Mouse (Mus musculus) left cerebral cortex, adult 8-10 months (tissue): ENCODE measurements around the gene Osbpl7. TPM values are rescaled to one million over a fixed set of nuclear protein-coding genes. Genes with fewer than 3 reads are reported as not detected.

Experiments used
- DNase-seq, 2 experiments: peaks; one replicate each; pipeline ENCODE4 v3.0.0; 2022; ENCODE audit warnings: low spot score in 2 of 2
- total RNA-seq, 4 experiments: library from RNA; stranded (reverse); gene quantifications; 2 replicates each; pipeline ENCODE4 v1.2.4; 2022

Osbpl7 gene
- 10 to 100 TPM; 14.1 to 19.1 (median 15.4) TPM for total RNA-seq

DNA sequence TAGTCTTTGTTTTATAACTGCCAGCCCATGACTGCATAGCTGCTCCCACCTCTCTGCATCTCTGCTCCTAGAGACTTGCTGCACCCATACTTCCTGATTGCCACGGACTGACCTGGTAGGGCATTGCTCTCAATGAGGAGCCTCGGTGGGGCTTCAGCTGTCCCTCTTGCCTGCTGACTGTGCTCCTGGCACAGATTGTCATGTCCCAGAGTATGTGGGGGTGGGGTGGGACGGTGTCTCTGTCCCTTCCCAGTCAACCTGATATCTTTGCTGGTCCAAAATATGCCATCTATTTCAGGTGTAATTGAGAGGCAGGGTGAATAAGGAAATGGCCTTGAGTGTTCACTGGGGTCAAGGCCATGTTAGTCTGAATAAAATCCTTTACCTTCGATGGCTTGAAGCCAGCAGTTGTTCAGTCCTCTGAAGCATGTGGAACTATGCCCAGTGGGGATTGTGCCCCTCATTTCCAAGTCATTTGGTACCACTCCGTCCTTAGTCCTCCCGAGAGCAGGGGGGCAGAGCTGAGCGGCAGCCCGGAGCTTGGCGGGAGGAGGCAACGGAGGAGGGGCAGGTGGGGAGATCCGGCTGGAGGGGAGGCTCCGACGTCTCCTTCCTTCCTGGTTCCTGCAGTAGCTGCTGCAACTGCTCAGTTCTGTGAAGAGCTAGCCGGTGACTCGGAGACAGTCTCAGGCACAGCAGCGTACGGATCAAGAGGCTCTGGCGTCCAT is at the start of gene Osbpl7:
Gene Osbpl7, plus strand, starts transcription at position 413 of the 728 bp plus-strand sequence.
- DNase-seq = peak; percentile 39 to 70

GRCm38 (mm10) chr11:97003170-97003569 is 47.3 kb upstream of the Osbpl7 start:
- no peak for DNase-seq

- DNase-seq = no peak
Observed at GRCm38 (mm10) chr11:97007093-97007794, 43.2 kb upstream of the Osbpl7 start.

GRCm38 (mm10) chr11:97009198-97009790 is 41.1 kb upstream of the Osbpl7 start:
- DNase-seq = no peak

DNA sequence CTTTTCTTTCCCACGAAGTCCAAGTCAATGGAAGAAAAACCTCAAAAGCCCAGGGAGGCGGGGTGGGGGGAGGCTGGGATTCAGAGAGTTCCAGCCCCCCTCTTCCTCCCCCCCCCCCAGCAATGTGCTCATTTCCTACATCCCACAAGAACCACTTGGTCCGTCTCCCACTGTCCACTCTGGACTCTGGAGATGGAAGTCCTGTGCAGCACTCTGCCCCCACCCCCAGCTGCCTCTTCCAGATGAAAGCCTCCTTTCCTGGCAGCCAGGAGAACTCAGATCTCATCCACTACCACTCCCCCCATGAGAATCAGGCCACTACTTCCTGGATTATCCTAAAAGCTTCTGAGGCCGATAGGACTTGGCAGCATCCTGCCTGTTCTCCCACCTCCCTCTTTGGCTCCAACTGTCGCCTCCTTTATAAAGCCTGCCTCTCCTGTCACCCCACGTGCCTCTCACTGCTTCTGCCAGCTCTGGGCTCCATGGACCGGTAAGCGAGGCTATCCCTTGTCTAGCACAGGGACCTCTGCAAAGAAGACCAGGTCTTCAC is 37.2 kb upstream of the Osbpl7 start, which contains the start of gene Sp6:
Gene Sp6, plus strand, starts transcription at position 274 of the 550 bp plus-strand sequence.
- no peak for DNase-seq

DNA sequence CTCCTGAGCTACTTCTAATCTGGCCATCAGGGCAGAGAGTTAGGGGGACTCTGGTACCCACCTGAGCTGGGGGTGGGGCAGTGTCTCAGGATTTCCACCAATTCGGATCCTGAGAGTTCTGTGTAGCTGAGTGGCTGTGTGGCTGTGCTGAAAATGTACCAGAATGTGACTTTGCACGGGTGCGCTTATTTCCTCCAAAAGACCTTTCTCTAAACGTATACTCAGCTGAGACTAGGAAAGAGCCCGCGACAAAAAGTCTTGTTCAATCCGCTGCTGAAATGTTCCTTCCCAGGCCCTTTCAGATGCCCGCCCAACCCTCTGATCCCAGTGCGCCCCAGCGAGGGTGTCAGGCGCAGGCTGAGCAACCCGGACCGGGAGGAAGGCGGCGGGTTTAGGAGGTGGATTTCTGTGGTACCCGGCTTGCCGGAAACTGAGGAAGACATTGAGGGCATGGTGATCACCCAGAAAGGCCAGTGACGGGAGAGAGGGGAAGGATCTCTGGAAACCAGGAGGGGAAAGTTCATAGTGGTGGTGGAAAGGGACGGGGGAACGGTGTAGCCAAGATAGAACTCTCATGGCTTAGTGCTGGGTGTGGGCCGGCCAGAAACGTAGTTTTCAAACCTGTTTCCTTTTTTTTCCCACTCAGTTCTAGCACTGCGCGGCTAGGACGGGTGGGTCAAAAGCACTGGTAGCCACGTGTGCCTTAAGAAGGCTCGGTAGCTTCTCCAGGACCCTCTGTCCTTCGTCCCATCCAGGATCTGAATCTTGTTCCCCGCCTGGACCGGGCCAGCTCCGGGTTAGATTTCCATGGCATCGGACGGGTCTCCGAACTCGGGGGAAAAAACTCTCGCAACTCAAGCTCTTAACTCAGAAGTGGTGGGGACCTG is 32.5 kb upstream of the Osbpl7 start:
- no peak for DNase-seq

DNA sequence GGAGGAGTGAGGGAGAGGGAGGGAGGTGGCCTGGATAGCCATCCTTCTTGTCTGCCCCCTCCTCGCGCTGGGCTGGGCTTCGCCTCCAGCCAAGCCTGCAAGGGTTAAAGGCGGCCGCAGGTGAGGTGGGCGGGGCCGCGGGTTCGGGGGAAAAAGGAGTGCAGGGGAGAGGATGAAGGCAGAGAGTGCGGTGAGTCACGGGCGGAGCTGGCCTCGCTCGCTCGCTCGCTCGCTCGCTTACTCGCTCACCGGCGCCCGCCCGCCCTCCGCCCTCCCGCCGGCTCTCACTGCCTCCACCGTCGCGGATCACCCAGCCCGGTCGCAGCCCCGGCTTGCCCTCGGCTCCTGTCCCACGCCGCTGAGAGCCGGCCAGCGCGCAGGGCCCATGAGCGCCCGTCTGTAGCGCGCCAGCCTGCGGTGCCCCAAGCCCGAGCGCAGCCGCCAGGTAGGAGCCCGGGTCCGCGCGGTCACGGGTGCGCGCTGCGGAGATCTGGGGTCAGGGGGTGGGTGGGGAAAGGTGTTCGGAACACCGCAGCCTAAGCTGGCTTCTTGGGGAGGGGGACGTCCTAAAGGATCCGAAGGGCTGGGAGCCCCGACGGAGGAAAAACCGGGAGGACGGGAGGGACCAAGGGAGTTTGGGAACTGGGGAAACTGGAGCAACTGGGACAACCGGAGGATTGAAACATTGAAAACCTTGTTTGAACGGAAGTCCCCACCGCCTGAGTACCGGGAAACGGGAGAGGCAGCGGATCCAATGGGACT is 31.7 kb upstream of the Osbpl7 start:
- DNase-seq = no peak

DNA sequence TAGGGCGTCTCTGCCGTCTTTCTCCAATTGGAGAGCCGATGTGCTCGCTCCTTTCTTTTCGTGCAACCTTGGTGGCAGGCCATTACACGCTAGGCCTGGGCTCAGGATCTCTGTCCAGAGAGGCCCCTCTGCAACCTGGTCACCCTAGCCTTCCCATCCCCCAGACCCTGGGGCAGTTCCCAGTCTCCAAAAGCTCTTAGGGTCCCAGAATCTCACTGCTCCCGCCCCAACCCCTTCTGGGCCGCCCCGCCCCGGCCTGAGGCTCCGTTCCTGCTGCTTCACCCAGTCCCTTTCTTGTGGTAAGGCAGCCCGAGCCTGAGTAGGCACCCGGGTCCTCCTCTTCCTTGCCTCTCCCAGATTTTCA is 31.1 kb upstream of the Osbpl7 start:
- DNase-seq = no peak

DNA sequence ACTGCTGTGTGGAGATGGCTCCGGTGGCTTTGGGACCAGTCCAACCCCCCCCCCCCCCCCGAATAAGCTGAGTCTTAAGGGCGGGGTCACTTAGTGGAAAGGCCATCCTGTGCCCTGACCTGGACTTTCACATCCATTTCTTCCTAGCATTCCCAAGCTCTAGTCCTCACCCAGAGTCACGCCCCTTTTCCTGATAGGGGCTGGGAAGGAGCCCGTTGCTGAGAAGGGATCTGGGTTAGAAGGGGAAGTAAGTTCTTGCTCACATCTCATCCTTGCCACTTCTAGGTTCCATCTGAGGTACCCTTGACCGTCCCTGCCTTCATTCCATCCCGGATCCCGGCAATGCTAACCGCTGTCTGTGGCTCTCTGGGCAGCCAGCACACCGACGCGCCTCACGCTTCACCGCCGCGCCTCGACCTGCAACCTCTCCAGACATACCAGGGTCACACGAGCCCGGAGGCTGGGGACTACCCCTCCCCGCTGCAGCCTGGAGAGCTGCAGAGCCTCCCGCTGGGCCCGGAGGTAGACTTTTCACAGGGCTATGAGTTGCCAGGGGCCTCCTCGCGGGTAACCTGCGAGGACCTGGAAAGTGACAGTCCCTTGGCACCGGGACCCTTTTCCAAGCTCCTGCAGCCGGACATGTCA is 29.2 kb upstream of the Osbpl7 start:
- DNase-seq = peak in 1 of 2 experiments; percentile 4

DNA sequence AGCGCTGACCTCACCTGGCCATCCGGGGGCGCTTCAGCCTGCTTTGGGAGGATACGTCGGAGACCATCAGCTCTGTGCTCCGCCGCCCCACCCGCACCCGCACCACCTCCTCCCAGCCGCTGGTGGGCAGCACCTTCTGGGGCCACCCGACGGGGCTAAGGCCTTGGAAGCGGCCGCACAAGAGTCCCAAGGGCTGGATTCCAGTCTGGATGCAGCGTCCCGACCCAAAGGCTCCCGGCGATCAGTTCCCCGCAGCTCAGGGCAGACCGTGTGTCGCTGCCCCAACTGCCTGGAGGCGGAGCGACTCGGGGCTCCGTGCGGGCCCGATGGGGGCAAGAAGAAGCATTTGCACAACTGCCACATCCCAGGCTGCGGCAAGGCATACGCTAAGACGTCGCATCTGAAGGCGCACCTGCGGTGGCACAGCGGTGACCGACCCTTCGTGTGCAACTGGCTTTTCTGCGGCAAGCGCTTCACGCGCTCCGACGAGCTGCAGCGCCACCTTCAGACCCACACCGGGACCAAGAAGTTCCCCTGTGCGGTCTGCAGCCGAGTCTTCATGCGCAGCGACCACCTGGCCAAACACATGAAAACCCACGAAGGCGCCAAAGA is 28.4 kb upstream of the Osbpl7 start:
- DNase-seq = peak; percentile 32 to 58

GRCm38 (mm10) chr11:97024977-97025376 is 25.5 kb upstream of the Osbpl7 start:
- DNase-seq = peak in 1 of 2 experiments; percentile 10

DNA sequence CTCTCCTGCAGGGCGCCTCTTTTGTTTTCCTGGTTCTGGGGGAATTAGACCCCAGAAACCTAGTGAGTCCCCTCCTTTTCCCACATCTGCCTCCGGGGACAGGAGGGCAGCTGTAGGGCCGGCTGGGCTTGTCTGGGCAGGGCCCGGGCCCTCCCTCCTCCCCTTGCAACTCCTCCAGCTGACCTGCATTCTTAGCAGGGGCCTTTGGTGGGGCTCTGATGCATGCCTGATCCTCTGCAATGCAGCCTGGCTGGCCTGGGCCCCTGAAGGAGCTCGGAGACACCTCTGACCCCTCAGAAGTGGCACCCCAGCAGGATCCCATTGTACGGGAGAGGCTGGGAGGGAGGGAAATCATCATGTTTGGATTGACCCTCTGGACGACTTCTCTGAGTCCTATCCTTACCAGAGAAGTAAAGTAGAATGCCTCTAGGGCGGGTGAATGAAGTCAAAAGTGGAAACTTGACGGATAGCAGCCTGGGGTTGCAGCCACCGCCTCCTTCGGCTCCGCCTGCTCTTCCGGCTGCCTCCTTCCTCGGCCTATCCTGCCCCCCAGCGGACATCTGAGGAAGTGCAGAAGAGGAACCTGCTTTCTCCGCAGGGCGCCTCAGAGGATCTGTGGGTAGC is 24.6 kb upstream of the Osbpl7 start:
- DNase-seq = peak in 1 of 2 experiments; percentile 68

DNA sequence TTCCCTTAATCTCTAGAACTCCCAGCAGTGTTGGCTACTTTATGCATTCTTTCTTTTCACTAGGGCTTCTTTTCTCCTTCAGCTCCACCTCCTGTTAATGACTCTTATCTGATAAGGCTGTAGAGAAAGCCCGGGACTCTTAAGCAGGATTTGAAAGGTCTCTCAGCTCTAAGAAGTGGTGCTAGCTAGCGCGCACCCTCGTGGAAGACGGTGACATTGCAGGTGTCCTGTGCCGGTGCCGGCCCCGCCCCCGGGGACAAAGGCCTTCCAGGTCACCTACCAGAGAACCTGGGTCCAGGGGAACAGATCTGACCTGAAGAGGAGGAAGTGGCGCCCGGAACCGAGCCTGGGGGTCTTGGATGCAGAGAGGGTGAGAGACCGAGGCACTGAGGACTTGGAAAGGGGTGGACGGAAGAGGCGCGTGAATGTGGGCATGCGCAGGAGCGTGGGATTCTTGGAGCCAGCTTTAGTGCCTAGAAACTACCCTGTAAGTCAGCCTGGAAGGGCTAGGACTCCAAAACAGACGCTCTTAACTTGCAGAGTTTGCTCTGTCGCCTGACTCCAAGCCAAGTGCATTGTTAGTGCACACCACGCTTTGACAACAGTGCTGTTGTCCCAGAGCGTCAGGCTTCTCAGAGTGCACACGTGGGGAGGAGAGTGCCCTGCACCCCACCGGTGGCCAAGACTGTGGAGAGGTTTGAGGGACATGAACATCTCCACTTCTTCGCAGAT is 20.6 kb upstream of the Osbpl7 start, which contains the start of gene Scrn2:
Gene Scrn2, plus strand, starts transcription at position 253 of the 732 bp plus-strand sequence.
- peak; percentile 36 to 75 for DNase-seq

DNA sequence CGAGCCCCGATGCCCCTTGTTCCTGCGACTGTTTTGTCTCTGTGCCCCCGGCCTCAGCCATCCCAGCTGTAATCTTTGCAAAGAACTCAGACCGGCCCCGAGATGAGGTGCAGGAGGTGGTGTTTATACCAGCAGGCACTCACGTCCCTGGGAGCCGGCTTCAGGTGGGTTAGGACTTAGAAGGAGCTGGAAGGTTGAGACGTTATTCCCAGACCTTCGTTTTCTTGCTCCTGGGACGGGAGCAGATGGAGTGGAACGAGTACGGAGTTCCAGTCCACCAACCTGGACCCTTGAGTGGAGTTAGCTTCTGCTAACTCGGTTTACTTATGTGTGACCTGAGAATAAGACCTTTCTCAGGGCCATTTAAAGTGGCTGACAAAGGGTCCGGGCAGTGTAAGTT is 20.0 kb upstream of the Osbpl7 start:
- no peak for DNase-seq

- DNase-seq = no peak
Observed at GRCm38 (mm10) chr11:97031977-97032376, 18.5 kb upstream of the Osbpl7 start.

- DNase-seq = no peak
Observed at GRCm38 (mm10) chr11:97032499-97032898, 17.9 kb upstream of the Osbpl7 start.

- peak in 1 of 2 experiments; percentile 4 for DNase-seq
Observed at GRCm38 (mm10) chr11:97033781-97034180, 16.6 kb upstream of the Osbpl7 start.

- DNase-seq = peak in 1 of 2 experiments; percentile 85
Observed at GRCm38 (mm10) chr11:97036141-97036540, 14.3 kb upstream of the Osbpl7 start.
